Mouse (Mus musculus): ENCODE measurements around the gene Zfp423. TPM values are rescaled to one million over a fixed set of nuclear protein-coding genes. Genes with fewer than 3 reads are reported as not detected.

Gene Zfp423
- polyA plus RNA-seq, 1 experiment from 2014 or later = 23.1 TPM

DNA sequence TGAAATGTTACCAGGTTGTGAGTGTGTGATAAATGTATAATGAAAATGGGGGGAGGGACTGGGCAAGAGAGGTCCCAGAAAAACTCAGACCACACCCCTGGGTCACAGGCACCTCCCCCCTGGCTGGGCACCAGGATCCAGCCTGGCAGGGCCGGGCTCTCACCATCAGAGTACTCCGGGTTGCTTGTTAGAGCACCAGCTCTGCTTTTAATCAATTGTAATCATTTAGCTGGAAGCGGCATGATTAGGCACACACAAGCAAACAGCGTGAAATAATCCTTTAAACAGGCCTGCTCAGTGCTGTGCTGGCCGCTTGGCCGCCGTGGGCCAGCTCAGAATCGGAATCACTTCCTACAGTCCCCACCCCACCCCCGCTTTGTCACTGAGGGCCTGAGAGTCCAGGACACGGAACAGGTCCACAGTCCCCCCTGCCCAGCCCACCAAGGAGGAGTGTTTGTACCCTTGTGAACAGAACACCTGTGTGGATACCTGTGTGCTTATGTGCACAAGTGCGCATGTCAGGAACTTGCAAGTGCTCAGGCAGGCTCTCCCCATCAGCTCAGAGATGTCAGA, 279.9 kb downstream of the Zfp423 start:
- H3K4me3 ChIP-seq (ENCODE audit: low read depth, low read length) = no peak overlapping the region
- H3K9ac ChIP-seq (ENCODE audit: low read depth, low read length) = no peak overlapping the region
- no peak for ATAC-seq (ENCODE audit: low read depth)
- peaks cover 26% of the 10 kb centered on the region for H3K36me3 ChIP-seq (ENCODE audit: control insufficient read depth, insufficient read depth, low read length)
- no peak overlapping the region for H3K27ac ChIP-seq (replicated peaks; ENCODE audit: low read depth, low read length)
- WGBS = 77% methylated on average over 11 of the region's 11 CpGs
- no peak for DNase-seq (ENCODE audit: low spot score)
- H3K4me2 ChIP-seq (ENCODE audit: low read depth, low read length) = no peak overlapping the region
- H3K27me3 ChIP-seq (replicated peaks; ENCODE audit: control insufficient read depth, insufficient read depth, low read length) = no peaks in the 10 kb centered on the region
- no peaks in the 10 kb centered on the region for H3K4me1 ChIP-seq (ENCODE audit: control insufficient read depth, insufficient read depth, low read length)
- no peaks in the 10 kb centered on the region for H3K9me3 ChIP-seq (ENCODE audit: control insufficient read depth, low read length)

DNA sequence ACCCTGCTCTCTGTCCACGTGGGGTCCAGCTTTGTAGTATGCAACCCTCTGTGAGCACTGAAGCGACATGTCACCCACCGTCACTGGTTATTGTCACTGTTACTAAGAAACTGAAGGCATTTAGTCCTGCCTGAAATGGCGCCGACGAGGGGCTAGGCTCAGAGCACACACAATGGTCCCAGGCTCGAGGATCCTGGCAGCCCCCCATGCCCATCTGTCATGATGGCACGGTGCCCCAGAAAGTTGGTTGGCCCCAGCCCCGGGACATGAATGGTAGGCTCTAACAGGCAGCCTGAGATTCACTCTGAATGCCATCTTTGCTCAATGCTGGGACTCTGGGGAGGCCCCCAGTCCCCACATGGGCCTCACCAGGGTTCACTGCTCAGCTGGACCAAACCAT, 284.0 kb downstream of the Zfp423 start:
- no peaks in the 10 kb centered on the region for H3K9me3 ChIP-seq (ENCODE audit: control insufficient read depth, low read length)
- H3K9ac ChIP-seq (ENCODE audit: low read depth, low read length) = no peak overlapping the region
- H3K4me3 ChIP-seq (ENCODE audit: low read depth, low read length) = no peak overlapping the region
- no peak for ATAC-seq (ENCODE audit: low read depth)
- no peak overlapping the region for H3K27ac ChIP-seq (replicated peaks; ENCODE audit: low read depth, low read length)
- 84% methylated on average over 9 of the region's 9 CpGs for WGBS
- H3K27me3 ChIP-seq (replicated peaks; ENCODE audit: control insufficient read depth, insufficient read depth, low read length) = no peaks in the 10 kb centered on the region
- no peak for DNase-seq (ENCODE audit: low spot score)
- H3K36me3 ChIP-seq (ENCODE audit: control insufficient read depth, insufficient read depth, low read length) = peaks cover 12% of the 10 kb centered on the region
- H3K4me1 ChIP-seq (ENCODE audit: control insufficient read depth, insufficient read depth, low read length) = no peaks in the 10 kb centered on the region
- no peak overlapping the region for H3K4me2 ChIP-seq (ENCODE audit: low read depth, low read length)

DNA sequence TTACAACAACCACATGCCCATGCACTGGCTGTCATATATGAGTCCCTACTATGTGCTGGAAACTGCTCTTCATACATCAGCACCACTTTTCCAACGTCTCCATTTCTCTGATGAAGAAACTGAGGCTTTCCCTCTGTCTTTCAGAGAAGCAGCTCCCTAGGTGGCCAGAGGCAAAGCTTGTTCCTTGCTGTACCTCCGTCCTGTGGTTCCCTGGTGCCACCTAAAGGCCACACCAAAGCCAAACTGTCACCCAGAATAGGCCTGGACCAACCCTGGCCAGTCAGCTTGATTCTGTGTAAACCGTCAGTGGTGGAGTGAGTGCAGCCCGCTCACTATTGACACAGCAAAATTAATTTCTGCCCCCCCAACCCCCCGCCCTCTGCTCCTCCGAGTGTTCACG, 285.2 kb downstream of the Zfp423 start:
- WGBS = 72% methylated on average over 7 of the region's 7 CpGs
- H3K36me3 ChIP-seq (ENCODE audit: control insufficient read depth, insufficient read depth, low read length) = peaks cover 9% of the 10 kb centered on the region
- no peak overlapping the region for H3K27ac ChIP-seq (replicated peaks; ENCODE audit: low read depth, low read length)
- no peak for ATAC-seq (ENCODE audit: low read depth)
- no peak overlapping the region for H3K4me3 ChIP-seq (ENCODE audit: low read depth, low read length)
- H3K9me3 ChIP-seq (ENCODE audit: control insufficient read depth, low read length) = no peaks in the 10 kb centered on the region
- no peaks in the 10 kb centered on the region for H3K4me1 ChIP-seq (ENCODE audit: control insufficient read depth, insufficient read depth, low read length)
- no peak overlapping the region for H3K9ac ChIP-seq (ENCODE audit: low read depth, low read length)
- no peak overlapping the region for H3K4me2 ChIP-seq (ENCODE audit: low read depth, low read length)
- no peaks in the 10 kb centered on the region for H3K27me3 ChIP-seq (replicated peaks; ENCODE audit: control insufficient read depth, insufficient read depth, low read length)
- no peak for DNase-seq (ENCODE audit: low spot score)

DNA sequence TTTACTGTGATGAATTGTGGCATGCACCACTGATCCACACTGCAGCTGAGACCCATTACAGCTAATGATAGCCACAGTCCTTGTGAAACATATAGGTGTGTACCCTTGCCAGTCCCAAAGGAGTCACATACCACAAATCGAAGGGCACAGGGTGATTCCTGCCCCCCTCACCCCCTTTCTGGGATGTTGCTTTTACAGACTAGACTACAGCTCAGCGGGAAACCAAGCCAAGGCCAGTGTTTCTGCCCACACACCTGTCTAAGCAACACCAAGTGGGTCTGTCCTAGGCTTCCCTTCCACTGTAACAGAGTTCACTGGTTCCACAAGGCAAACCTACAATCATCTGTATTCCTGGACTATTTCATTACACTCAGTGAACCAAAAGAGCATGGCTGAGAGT, 287.2 kb downstream of the Zfp423 start:
- Histone ChIP-seq H3K9ac (ENCODE audit: low read depth, low read length) (no peak overlapping the region), H3K36me3 (ENCODE audit: control insufficient read depth, insufficient read depth, low read length) (peaks cover 3% of the 10 kb centered on the region; the same call in 1 of the 2 replicates), H3K4me1 (ENCODE audit: control insufficient read depth, insufficient read depth, low read length) (no peaks in the 10 kb centered on the region), H3K9me3 (ENCODE audit: control insufficient read depth, low read length) (no peaks in the 10 kb centered on the region), H3K4me3 (ENCODE audit: low read depth, low read length) (no peak overlapping the region), H3K27ac (replicated peaks; ENCODE audit: low read depth, low read length) (no peak overlapping the region), H3K4me2 (ENCODE audit: low read depth, low read length) (no peak overlapping the region), H3K27me3 (replicated peaks; ENCODE audit: control insufficient read depth, insufficient read depth, low read length) (no peaks in the 10 kb centered on the region)
- DNase-seq (ENCODE audit: low spot score) (no peak), ATAC-seq (ENCODE audit: low read depth) (no peak)
- 59% methylated on average over 2 of the region's 2 CpGs for WGBS

DNA sequence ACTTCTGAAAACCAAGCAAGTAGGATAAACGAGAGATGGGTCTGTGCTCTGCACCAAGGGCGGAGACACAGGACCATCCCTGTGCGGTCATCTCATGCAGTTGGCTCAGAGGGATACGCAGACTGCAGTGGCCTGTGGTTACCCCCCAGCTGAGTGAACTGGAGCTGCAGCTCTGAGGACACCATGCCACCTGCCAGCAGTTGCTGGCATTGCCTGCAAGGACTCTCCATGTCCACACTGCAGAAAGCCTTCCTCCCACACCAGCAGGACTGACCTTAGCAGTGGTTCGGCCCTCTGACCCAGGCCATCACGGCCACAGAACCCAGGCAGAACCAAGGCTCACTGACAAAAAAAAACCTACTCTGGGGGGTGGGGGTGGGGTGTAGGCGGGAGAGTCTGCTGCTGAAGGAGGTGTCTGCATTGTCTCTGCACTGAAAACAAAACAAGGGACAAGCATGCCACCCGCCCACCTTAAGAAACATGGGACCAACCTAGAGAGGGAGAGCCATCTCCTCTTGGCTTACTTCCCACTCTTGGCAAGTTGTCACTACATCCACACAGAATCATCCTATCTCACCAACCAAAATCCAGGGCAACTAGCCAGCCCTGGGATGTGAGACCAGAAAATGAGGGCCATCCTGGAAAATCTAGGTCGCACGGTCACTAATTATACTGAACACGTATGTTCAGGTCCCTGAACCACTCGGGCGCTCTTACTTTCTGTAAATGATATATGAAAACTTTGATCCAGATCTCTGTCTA, 288.0 kb downstream of the Zfp423 start:
- WGBS = 93% methylated on average over 13 of the region's 13 CpGs
- Histone ChIP-seq H3K9ac (ENCODE audit: low read depth, low read length) (no peak overlapping the region), H3K27ac (replicated peaks; ENCODE audit: low read depth, low read length) (no peak overlapping the region), H3K4me2 (ENCODE audit: low read depth, low read length) (no peak overlapping the region), H3K27me3 (replicated peaks; ENCODE audit: control insufficient read depth, insufficient read depth, low read length) (no peaks in the 10 kb centered on the region), H3K36me3 (ENCODE audit: control insufficient read depth, insufficient read depth, low read length) (peaks cover 3% of the 10 kb centered on the region; the same call in 1 of the 2 replicates), H3K4me3 (ENCODE audit: low read depth, low read length) (no peak overlapping the region), H3K9me3 (ENCODE audit: control insufficient read depth, low read length) (no peaks in the 10 kb centered on the region), H3K4me1 (ENCODE audit: control insufficient read depth, insufficient read depth, low read length) (no peaks in the 10 kb centered on the region)
- DNase-seq (ENCODE audit: low spot score) = no peak
- ATAC-seq (ENCODE audit: low read depth) = no peak

DNA sequence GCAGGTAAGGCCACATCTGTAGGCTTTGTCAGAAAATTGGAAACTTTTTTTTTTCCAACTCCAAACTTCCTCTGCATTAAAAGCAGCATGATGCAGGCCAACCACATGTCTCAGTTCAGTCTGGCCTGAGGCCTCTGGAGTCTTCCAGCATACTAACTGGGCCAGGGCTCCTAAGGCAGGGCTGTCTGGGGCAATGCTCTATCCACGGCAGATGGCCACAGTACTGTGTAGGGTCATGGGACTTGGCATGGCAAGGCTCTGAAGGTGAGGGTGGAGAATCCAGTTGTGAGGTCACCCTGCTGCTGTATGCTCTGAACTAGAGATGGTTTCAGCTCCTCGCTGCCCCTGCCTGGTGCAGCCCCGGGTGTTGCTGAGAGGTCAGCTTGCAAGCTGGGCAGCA, 289.2 kb downstream of the Zfp423 start:
- no peak for ATAC-seq (ENCODE audit: low read depth)

DNA sequence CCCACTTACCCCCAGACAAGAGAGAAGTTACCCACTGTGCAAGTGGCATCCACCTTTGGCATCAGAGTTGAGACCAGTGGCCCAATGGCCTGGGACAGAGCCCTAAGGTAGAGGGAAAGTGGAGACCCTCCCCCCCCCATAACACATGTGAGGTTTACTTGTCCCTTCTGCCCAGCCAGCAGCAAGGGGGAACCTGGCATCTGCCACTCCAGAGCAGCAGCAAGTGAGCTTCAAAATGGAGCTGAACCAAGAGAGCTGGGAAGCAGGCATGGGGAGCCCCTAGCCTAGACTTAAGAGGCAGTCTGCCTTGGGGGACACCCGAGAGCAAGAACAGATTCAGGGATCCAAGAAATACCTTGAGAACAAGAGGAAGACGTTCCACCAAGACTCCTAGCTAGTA, 290.7 kb downstream of the Zfp423 start:
- Histone ChIP-seq H3K9me3 (ENCODE audit: control insufficient read depth, low read length) (no peaks in the 10 kb centered on the region), H3K36me3 (ENCODE audit: control insufficient read depth, insufficient read depth, low read length) (peaks cover 3% of the 10 kb centered on the region; the same call in 1 of the 2 replicates), H3K4me2 (ENCODE audit: low read depth, low read length) (no peak overlapping the region), H3K4me1 (ENCODE audit: control insufficient read depth, insufficient read depth, low read length) (no peaks in the 10 kb centered on the region), H3K9ac (ENCODE audit: low read depth, low read length) (no peak overlapping the region), H3K4me3 (ENCODE audit: low read depth, low read length) (no peak overlapping the region), H3K27me3 (replicated peaks; ENCODE audit: control insufficient read depth, insufficient read depth, low read length) (no peaks in the 10 kb centered on the region), H3K27ac (replicated peaks; ENCODE audit: low read depth, low read length) (no peak overlapping the region)
- WGBS = 89% methylated on average over 2 of the region's 2 CpGs
- DNase-seq (ENCODE audit: low spot score) (no peak), ATAC-seq (ENCODE audit: low read depth) (no peak)

More for the DNA sequence above, 289.2 kb downstream of the Zfp423 start:
- no peaks in the 10 kb centered on the region for H3K4me1 ChIP-seq (ENCODE audit: control insufficient read depth, insufficient read depth, low read length)
- no peak overlapping the region for H3K27ac ChIP-seq (replicated peaks; ENCODE audit: low read depth, low read length)
- WGBS = 89% methylated on average over 3 of the region's 3 CpGs
- H3K9me3 ChIP-seq (ENCODE audit: control insufficient read depth, low read length) = no peaks in the 10 kb centered on the region
- H3K36me3 ChIP-seq (ENCODE audit: control insufficient read depth, insufficient read depth, low read length) = peaks cover 3% of the 10 kb centered on the region; the same call in 1 of the 2 replicates
- no peak overlapping the region for H3K4me2 ChIP-seq (ENCODE audit: low read depth, low read length)
- H3K9ac ChIP-seq (ENCODE audit: low read depth, low read length) = no peak overlapping the region
- H3K4me3 ChIP-seq (ENCODE audit: low read depth, low read length) = no peak overlapping the region
- H3K27me3 ChIP-seq (replicated peaks; ENCODE audit: control insufficient read depth, insufficient read depth, low read length) = no peaks in the 10 kb centered on the region
- no peak for DNase-seq (ENCODE audit: low spot score)

DNA sequence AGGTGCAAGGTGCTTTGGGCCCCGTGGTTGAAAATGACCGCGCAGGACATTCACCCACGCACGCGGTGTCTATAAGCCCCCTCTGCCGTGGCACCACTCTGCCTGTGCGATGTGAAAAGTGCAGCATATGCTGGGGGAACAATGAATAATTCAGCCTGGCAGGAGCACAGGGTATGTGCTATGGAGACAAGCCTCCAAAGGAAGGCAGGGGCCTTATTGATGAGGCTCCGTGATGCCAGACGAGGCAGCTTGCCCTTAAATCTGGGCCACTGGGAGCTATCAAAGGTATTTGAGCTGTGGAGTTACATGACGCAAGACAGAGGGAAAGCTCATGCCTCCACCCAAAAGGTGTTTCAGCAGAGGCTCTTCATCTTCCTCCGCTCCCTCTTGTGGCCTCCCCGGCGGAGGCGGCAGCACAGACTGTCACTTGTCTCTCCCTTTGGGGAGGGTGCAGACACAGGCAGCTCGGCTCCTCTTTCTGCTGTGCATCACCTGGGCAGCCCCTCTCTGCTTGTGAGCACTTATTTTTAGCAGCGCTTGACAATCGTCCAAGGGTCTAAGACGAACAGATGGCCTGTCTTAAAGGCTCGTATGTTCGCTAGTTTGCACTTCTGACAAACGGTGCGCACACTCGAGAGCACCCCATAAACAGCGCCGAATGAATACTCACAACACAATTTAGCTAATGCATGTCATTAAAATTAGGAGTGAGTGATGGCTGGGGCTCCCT, 291.3 kb downstream of the Zfp423 start:
- Histone ChIP-seq H3K27ac (replicated peaks; ENCODE audit: low read depth, low read length) (no peak overlapping the region), H3K9me3 (ENCODE audit: control insufficient read depth, low read length) (no peaks in the 10 kb centered on the region), H3K36me3 (ENCODE audit: control insufficient read depth, insufficient read depth, low read length) (peaks cover 3% of the 10 kb centered on the region; the same call in 1 of the 2 replicates), H3K4me3 (ENCODE audit: low read depth, low read length) (no peak overlapping the region), H3K4me1 (ENCODE audit: control insufficient read depth, insufficient read depth, low read length) (peaks cover 1% of the 10 kb centered on the region; the same call in 1 of the 2 replicates), H3K27me3 (replicated peaks; ENCODE audit: control insufficient read depth, insufficient read depth, low read length) (peaks cover 3% of the 10 kb centered on the region; the same call in 1 of the 2 replicates), H3K4me2 (ENCODE audit: low read depth, low read length) (no peak overlapping the region), H3K9ac (ENCODE audit: low read depth, low read length) (no peak overlapping the region)
- DNase-seq (ENCODE audit: low spot score) (no peak), ATAC-seq (ENCODE audit: low read depth) (no peak)
- WGBS = 73% methylated on average over 26 of the region's 26 CpGs
